Mouse (Mus musculus) intestine, embryonic 15.5 days (tissue): ENCODE measurements around the gene H13. TPM values are rescaled to one million over a fixed set of nuclear protein-coding genes. Genes with fewer than 3 reads are reported as not detected.
A peak's percentile ranks its signal among the peaks of the same experiment; 100 is the strongest.

Experiments
- ATAC-seq: fragments of 200-750 bp; cut with Nextera tagmentation; 2 replicates; pipeline ENCODE4 v1.8.0; 2017; ENCODE audit warnings: moderate TSS enrichment, moderate library complexity
- H3K27ac ChIP-seq: fragments of 300-500 bp; sonication (generic); 2 replicates; pipeline ENCODE4 v1.5.1; 2015; ENCODE audit warnings: mild to moderate bottlenecking, inconsistent platforms
- H3K27me3 ChIP-seq: fragments of 300-500 bp; sonication (generic); replicated peaks from 2 replicates; pipeline ENCODE4 v1.6.1; 2015; ENCODE audit warnings: inconsistent platforms
- H3K36me3 ChIP-seq: fragments of 300-500 bp; sonication (generic); 2 replicates; pipeline ENCODE4 v1.6.1; 2015; ENCODE audit warnings: inconsistent platforms
- H3K4me1 ChIP-seq: fragments of 300-500 bp; sonication (generic); replicated peaks from 2 replicates; pipeline ENCODE4 v1.6.1; 2015; ENCODE audit warnings: inconsistent platforms
- H3K4me2 ChIP-seq: fragments of 300-500 bp; sonication (generic); replicated peaks from 2 replicates; pipeline ENCODE4 v1.6.1; 2015; ENCODE audit warnings: mild to moderate bottlenecking, inconsistent platforms
- H3K4me3 ChIP-seq: fragments of 300-500 bp; sonication (generic); replicated peaks from 2 replicates; pipeline ENCODE4 v1.5.1; 2015; ENCODE audit warnings: inconsistent platforms
- H3K9ac ChIP-seq: fragments of 300-500 bp; sonication (generic); 2 replicates; pipeline ENCODE4 v1.6.1; 2015; ENCODE audit warnings: inconsistent platforms
- H3K9me3 ChIP-seq: fragments of 300-500 bp; sonication (generic); 2 replicates; pipeline ENCODE4 v1.6.1; 2016; ENCODE audit warnings: inconsistent platforms
- WGBS: fragments of 180-500 bp; shearing (Covaris S2); methylation state at CpG from one replicate; pipeline ENCODE4 v1.1.7; 2015; 5-methylcytosine and 5-hydroxymethylcytosine counted together
- polyA plus RNA-seq: library from polyadenylated mRNA; unstranded; fragments of >200 nt; fragmentation: Nextera tagmentation; extraction: Ambion mirVana; gene quantifications from 2 replicates; pipeline ENCODE4 v1.2.1, GENCODE M21; 2015

The H13 gene
- polyA plus RNA-seq, 1 experiment from 2014 or later = 115 TPM

DNA sequence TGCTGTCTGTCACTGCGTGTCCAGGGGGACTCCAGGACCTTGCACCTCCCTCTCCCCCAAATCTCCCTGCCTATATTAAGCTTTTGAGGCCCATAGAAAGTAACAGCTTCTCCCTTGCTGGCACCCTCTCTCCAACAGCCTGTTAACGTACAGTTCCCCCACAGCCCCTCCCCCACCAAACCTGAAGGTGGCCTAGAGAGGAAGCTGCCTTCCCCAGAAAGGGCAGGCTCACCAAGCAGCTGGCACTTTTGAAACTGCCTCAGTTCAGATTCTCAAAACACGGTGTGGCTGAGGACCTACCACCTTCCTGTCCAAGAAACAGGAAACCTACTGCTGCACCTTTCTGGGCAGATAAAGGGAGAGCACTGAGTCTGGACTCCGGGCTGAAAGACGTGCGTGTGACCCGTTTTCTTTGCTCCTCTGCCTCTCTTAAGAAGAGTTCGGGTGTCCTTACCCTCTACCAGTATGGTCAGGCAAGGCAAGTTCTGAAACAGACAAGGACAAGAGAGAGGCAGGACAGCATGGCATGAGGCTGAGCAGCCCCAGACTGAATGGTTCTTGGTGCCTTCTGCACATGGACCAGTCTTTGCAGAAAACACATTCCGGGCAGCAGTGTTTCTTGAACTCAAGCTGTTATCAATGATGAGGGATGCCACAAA is 1.9 kb downstream of the H13 start:
- Histone ChIP-seq H3K27me3 (no peaks in the 10 kb centered on the region), H3K27ac (no peak overlapping the region), H3K4me1 (peaks cover 28% of the 10 kb centered on the region), H3K36me3 (peaks cover 6% of the 10 kb centered on the region; the same call in 1 of the 2 replicates), H3K4me3 (peak overlapping the region; percentile 86), H3K4me2 (peak overlapping the region; percentile 60), H3K9me3 (no peaks in the 10 kb centered on the region), H3K9ac (peak overlapping the region; percentile 89)
- no peak; the same call in 1 of the 2 replicates for ATAC-seq
- WGBS = 49% methylated on average over 9 of the region's 9 CpGs

DNA sequence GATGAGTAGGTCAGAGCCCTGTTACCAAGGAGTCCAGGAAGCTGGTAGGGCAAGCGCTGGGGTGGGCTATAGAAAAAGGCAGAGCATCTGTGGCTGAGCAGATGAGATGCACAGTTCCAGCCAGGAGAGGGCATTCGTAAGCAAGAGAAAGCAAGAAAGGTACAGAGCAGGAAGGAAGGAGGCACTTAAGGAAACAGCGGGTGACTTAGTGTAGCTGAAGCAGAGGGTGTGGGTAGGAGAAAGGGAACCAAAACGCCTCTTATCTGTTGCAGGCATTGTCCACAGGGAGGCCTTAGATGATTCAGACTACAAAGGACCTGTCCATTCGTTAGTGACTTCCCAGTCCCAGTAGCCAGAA is 2.4 kb downstream of the H13 start:
- H3K9ac ChIP-seq = peak overlapping the region; percentile 89
- peak overlapping the region; percentile 86 for H3K4me3 ChIP-seq

GRCm38 (mm10) chr2:152672166-152672565 is 2.9 kb downstream of the H13 start:
- Histone ChIP-seq H3K4me1 (peaks cover 28% of the 10 kb centered on the region), H3K9ac (peak overlapping the region; percentile 89; the same call in 1 of the 2 replicates), H3K36me3 (peaks cover 13% of the 10 kb centered on the region; the same call in 1 of the 2 replicates), H3K27ac (no peak overlapping the region), H3K4me3 (no peak overlapping the region), H3K4me2 (peak overlapping the region; percentile 60), H3K9me3 (no peaks in the 10 kb centered on the region), H3K27me3 (no peaks in the 10 kb centered on the region)
- ATAC-seq = no peak
- 83% methylated on average over 12 of the region's 12 CpGs for WGBS

More for the DNA sequence above, 2.4 kb downstream of the H13 start:
- H3K27ac ChIP-seq = no peak overlapping the region
- no peaks in the 10 kb centered on the region for H3K27me3 ChIP-seq
- no peaks in the 10 kb centered on the region for H3K9me3 ChIP-seq
- peaks cover 9% of the 10 kb centered on the region; the same call in 1 of the 2 replicates for H3K36me3 ChIP-seq
- ATAC-seq = peak; percentile 23
- peaks cover 28% of the 10 kb centered on the region for H3K4me1 ChIP-seq
- peak overlapping the region; percentile 60 for H3K4me2 ChIP-seq
- 19% methylated on average over 5 of the region's 5 CpGs for WGBS

DNA sequence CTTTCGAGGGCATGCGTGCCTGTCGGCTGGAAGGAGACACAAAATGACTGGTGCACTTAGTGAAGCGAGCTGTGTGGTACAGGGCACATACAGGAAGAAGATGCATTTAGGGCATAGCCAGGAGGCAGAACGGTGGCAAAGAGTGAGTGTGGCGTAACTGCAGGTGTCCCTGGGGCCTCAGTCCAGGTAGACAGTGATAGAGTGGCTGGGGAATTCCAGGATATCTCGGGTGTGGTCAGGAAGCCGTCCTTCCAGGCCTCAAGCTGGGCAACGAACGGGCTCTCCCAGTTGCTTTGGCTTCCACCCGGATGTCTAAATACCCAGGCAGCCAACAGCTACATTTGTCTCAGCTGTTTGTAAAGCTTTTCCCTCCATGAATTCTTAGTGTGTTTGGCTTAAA is 4.9 kb downstream of the H13 start:
- H3K27me3 ChIP-seq = no peaks in the 10 kb centered on the region
- no peaks in the 10 kb centered on the region for H3K9me3 ChIP-seq
- H3K27ac ChIP-seq = no peak overlapping the region
- H3K4me1 ChIP-seq = peaks cover 28% of the 10 kb centered on the region
- H3K4me3 ChIP-seq = no peak overlapping the region
- H3K4me2 ChIP-seq = no peak overlapping the region
- ATAC-seq = no peak
- peaks cover 19% of the 10 kb centered on the region for H3K36me3 ChIP-seq
- H3K9ac ChIP-seq = no peak overlapping the region
- 66% methylated on average over 11 of the region's 11 CpGs for WGBS

DNA sequence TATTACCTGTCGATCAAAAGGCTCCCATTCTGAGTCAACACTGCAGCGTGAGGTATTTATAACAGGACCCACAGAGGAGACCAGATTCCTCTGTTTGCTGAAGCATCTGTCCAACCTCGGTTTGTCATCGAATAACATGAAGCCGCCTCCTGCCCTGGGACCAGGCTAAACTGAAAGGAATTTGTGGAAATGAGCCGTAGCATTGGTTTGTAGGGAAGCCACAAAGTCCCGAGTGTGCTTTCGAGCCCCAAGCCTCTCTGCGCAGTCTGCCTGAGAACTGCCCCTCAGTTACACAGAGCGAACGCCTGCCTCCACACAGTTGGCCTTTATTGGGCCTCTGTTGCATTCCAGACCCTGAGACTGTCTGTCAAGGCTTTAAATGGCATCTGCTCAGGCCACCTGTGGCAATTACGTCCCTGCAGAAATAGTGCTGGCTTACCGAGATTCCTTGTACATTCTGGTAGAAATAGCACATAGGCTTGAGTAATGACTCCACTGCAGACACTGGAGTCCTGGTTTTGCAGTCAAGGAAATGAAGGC is 6.1 kb downstream of the H13 start:
- Histone ChIP-seq H3K27ac (no peak overlapping the region), H3K27me3 (no peaks in the 10 kb centered on the region), H3K4me1 (peaks cover 28% of the 10 kb centered on the region), H3K4me3 (no peak overlapping the region), H3K9ac (no peak overlapping the region), H3K9me3 (no peaks in the 10 kb centered on the region), H3K4me2 (no peak overlapping the region), H3K36me3 (peaks cover 25% of the 10 kb centered on the region)
- no peak for ATAC-seq
- 77% methylated on average over 13 of the region's 13 CpGs for WGBS

DNA sequence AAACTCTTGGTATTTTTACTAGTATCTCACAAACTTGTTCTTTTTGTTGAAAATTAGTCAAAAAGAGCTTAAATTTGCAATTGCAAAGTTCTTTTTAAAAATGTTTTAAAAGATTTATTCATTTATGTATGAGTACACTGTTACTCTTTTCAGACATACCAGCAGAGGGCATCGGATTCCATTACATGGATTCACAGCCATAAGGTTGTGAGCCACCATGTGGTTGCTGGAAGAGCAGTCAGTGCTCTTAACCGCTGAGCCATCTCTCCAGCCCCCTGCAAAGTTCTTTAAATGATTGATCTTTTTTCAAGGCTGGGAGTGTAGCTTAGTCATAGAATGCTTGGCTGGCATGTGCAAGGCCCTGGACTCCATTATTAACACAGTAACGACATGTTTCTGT is 9.0 kb downstream of the H13 start:
- no peak overlapping the region for H3K4me2 ChIP-seq
- H3K27me3 ChIP-seq = no peaks in the 10 kb centered on the region
- H3K4me3 ChIP-seq = no peak overlapping the region
- H3K9me3 ChIP-seq = no peaks in the 10 kb centered on the region
- H3K36me3 ChIP-seq = peaks cover 46% of the 10 kb centered on the region
- H3K4me1 ChIP-seq = peaks cover 4% of the 10 kb centered on the region
- 52% methylated on average over 3 of the region's 3 CpGs for WGBS
- no peak for ATAC-seq
- H3K9ac ChIP-seq = no peak overlapping the region; the same call in 1 of the 2 replicates
- H3K27ac ChIP-seq = no peak overlapping the region

GRCm38 (mm10) chr2:152678925-152679324 is 9.7 kb downstream of the H13 start:
- H3K4me1 ChIP-seq = peaks cover 4% of the 10 kb centered on the region
- no peaks in the 10 kb centered on the region for H3K27me3 ChIP-seq
- no peaks in the 10 kb centered on the region for H3K9me3 ChIP-seq
- H3K27ac ChIP-seq = no peak overlapping the region
- H3K36me3 ChIP-seq = peaks cover 50% of the 10 kb centered on the region
- no peak overlapping the region for H3K4me3 ChIP-seq
- H3K9ac ChIP-seq = no peak overlapping the region
- ATAC-seq = no peak
- WGBS = 89% methylated on average over 5 of the region's 5 CpGs
- no peak overlapping the region for H3K4me2 ChIP-seq

- H3K4me1 ChIP-seq = no peaks in the 10 kb centered on the region
- no peak overlapping the region for H3K9ac ChIP-seq
- no peaks in the 10 kb centered on the region for H3K9me3 ChIP-seq
- no peak overlapping the region for H3K4me2 ChIP-seq
- 91% methylated on average over 8 of the region's 8 CpGs for WGBS
- H3K27ac ChIP-seq = no peak overlapping the region
- H3K4me3 ChIP-seq = no peak overlapping the region
- no peaks in the 10 kb centered on the region for H3K27me3 ChIP-seq
- no peak for ATAC-seq
- peaks cover 59% of the 10 kb centered on the region for H3K36me3 ChIP-seq
Measured at GRCm38 (mm10) chr2:152679701-152680355, 10.6 kb downstream of the H13 start.

DNA sequence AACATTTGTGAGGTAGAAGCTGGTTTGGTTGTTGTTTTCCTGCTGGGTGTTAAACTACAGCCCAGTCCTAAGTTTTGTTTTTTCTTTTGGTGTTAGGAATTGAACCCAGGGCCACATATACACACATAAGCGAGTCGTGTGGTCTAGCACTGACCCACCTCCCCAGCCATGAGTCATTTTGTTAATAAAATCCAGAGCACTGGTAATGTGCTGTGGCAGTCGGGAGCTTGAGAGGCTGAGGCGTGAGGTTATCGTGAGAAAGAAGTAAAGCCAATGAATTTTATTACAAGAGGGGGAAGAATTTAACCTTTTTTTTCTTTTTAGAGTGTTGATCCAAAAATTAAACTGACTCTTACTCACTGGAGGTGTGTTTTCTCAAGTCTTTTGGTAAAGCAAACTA is 13.8 kb downstream of the H13 start:
- 87% methylated on average over 5 of the region's 5 CpGs for WGBS
- Histone ChIP-seq H3K4me3 (no peak overlapping the region), H3K9ac (no peak overlapping the region), H3K9me3 (no peaks in the 10 kb centered on the region), H3K27ac (no peak overlapping the region), H3K4me1 (no peaks in the 10 kb centered on the region), H3K4me2 (no peak overlapping the region), H3K36me3 (peaks cover 73% of the 10 kb centered on the region), H3K27me3 (no peaks in the 10 kb centered on the region)
- ATAC-seq = no peak

- Histone ChIP-seq H3K9me3 (no peaks in the 10 kb centered on the region), H3K27ac (no peak overlapping the region), H3K36me3 (peaks cover 58% of the 10 kb centered on the region), H3K4me1 (no peaks in the 10 kb centered on the region), H3K4me3 (0 out of 2 replicates have a peak overlapping the region, but pooled peaks have one; percentile 1), H3K9ac (no peak overlapping the region), H3K27me3 (no peaks in the 10 kb centered on the region), H3K4me2 (peak overlapping the region; percentile 34)
- 53% methylated on average over 12 of the region's 12 CpGs for whole genome bisulfite sequencing
- peak; percentile 19 for ATAC-seq
Measured at GRCm38 (mm10) chr2:152686399-152686798, 17.1 kb downstream of the H13 start.

- Histone ChIP-seq H3K9ac (peak within 1 kb of the TSS; percentile 21; the same call in 1 of the 2 replicates), H3K27me3 (no peaks in the 10 kb centered on the region), H3K27ac (no peak within 1 kb of the TSS), H3K36me3 (peaks cover 57% of the 10 kb centered on the region), H3K4me2 (peak within 1 kb of the TSS; percentile 56), H3K9me3 (no peaks in the 10 kb centered on the region), H3K4me3 (peak within 1 kb of the TSS; percentile 39), H3K4me1 (no peaks in the 10 kb centered on the region)
- 44% methylated on average over 45 of the region's 45 CpGs for WGBS
- ATAC-seq = peak; percentile 96
Measured at GRCm38 (mm10) chr2:152686806-152687267, 17.6 kb downstream of the H13 start, which contains the start of gene Mcts2. TSS of gene Mcts2 (plus strand) at chr2:152687035.

DNA sequence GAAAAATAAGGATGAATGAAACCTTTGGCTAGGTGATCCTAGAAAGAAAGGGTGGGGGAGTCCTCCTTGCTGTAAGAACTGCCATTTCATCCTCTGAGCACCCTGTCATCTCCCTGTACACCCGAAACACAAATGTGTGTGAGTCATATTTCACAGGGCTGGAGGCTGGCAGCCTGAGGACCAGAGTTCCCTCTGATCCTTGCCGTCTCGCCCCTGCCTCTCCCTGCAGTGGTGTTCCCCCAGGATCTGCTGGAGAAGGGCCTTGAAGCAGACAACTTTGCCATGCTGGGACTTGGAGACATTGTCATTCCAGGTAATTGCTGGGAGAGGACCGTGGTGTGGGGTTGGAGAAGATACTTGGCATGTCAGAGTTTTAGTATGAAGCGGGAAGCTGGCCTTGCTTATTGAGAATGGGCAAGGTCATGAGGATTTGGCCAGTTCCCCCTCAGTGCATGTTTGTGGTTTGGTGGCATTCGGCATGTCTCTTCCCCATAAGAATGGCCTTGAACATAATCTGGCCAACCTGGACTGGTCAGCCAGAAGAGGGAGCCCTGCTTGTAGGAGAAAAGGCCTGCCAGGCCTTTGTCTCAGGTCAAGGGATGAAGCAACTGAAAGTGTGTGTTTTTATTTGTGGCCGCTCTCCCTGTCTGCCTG is 22.4 kb downstream of the H13 start:
- Histone ChIP-seq H3K4me2 (no peak overlapping the region), H3K36me3 (peaks cover 28% of the 10 kb centered on the region), H3K27ac (no peak overlapping the region), H3K9me3 (no peaks in the 10 kb centered on the region), H3K27me3 (no peaks in the 10 kb centered on the region), H3K9ac (no peak overlapping the region), H3K4me3 (no peak overlapping the region), H3K4me1 (no peaks in the 10 kb centered on the region)
- 67% methylated on average over 7 of the region's 7 CpGs for WGBS
- no peak for ATAC-seq
